Mouse (Mus musculus) heart, postnatal 0 days (tissue): ENCODE measurements around the gene Specc1. TPM values are rescaled to one million over a fixed set of nuclear protein-coding genes. Genes with fewer than 3 reads are reported as not detected.
A peak's percentile ranks its signal among the peaks of the same experiment; 100 is the strongest.

ENCODE experiments used
- ATAC-seq: fragments of 200-750 bp; cut with Nextera tagmentation; 2 replicates; pipeline ENCODE4 v1.8.0; 2017; ENCODE audit warnings: low read depth, moderate number of reproducible peaks, moderate library complexity; ENCODE audit not compliant: insufficient read depth
- DNase-seq: peaks from one replicate; pipeline ENCODE4 v3.0.0-alpha.2; 2016; ENCODE audit warnings: low spot score
- H3K27ac ChIP-seq: fragments of 300-500 bp; sonication (generic); 2 replicates; pipeline ENCODE4 v1.5.1; 2014; ENCODE audit warnings: low read depth, mild to moderate bottlenecking
- H3K27me3 ChIP-seq: fragments of 300-500 bp; sonication (generic); 2 replicates; pipeline ENCODE4 v1.6.1; 2014; ENCODE audit warnings: low read length, mixed read lengths; ENCODE audit not compliant: control insufficient read depth, insufficient read depth
- H3K36me3 ChIP-seq: fragments of 300-500 bp; sonication (generic); replicated peaks from 2 replicates; pipeline ENCODE4 v1.6.1; 2014; ENCODE audit warnings: low read length, mixed read lengths; ENCODE audit not compliant: control insufficient read depth, insufficient read depth
- H3K4me1 ChIP-seq: fragments of 300-500 bp; sonication (generic); 2 replicates; pipeline ENCODE4 v1.6.1; 2014; ENCODE audit warnings: antibody characterized with exemption; ENCODE audit not compliant: control insufficient read depth, insufficient read depth
- H3K4me2 ChIP-seq: fragments of 300-500 bp; sonication (generic); 2 replicates; pipeline ENCODE4 v1.6.1; 2014; ENCODE audit warnings: low read depth, mild to moderate bottlenecking, low read length, moderate library complexity
- H3K4me3 ChIP-seq: fragments of 300-500 bp; sonication (generic); 2 replicates; pipeline ENCODE4 v1.5.1; 2014; ENCODE audit warnings: low read depth, low read length
- H3K9ac ChIP-seq: fragments of 300-500 bp; sonication (generic); replicated peaks from 2 replicates; pipeline ENCODE4 v1.6.1; 2014; ENCODE audit warnings: low read depth, low read length, mixed read lengths
- H3K9me3 ChIP-seq: fragments of 300-500 bp; sonication (generic); replicated peaks from 2 replicates; pipeline ENCODE4 v1.6.1; 2016; ENCODE audit warnings: low read length; ENCODE audit not compliant: control insufficient read depth
- CTCF ChIP-seq: IDR thresholded peaks from 2 replicates; pipeline ENCODE4 v1.5.1; 2016; ENCODE audit warnings: antibody characterized with exemption, control low read depth, low read depth
- EP300 ChIP-seq: IDR thresholded peaks from 2 replicates; pipeline ENCODE4 v1.6.1; 2016; ENCODE audit warnings: antibody characterized with exemption, low read depth
- WGBS: fragments of 180-500 bp; shearing (Covaris S2); extraction: QIAGEN DNeasy Blood & Tissue Kit; methylation state at CpG from one replicate; pipeline ENCODE4 v1.1.7; 2014; 5-methylcytosine and 5-hydroxymethylcytosine counted together
- polyA plus RNA-seq: library from polyadenylated mRNA; unstranded; fragments of >200 nt; fragmentation: Nextera tagmentation; extraction: Ambion mirVana; gene quantifications from 2 replicates; pipeline ENCODE4 v1.2.1, GENCODE M21; 2015
- total RNA-seq: library from RNA; depleted of rRNA; stranded (reverse); fragments of >200 nt; gene quantifications from 2 replicates; pipeline ENCODE4 v1.2.3, GENCODE M21; 2014; ENCODE audit warnings: low replicate concordance

Specc1 gene
- total and polyA plus RNA-seq, 2 experiments from 2014 or later: 5.2 to 8.4 TPM

- no peak overlapping the region for H3K4me2 ChIP-seq
- no peak for TF ChIP-seq CTCF
- no peak for TF ChIP-seq EP300
- DNase-seq: no peak
- no peak for ATAC-seq
- no peaks in the 10 kb centered on the region for H3K36me3 ChIP-seq
- peaks cover 9% of the 10 kb centered on the region for H3K27me3 ChIP-seq
- H3K27ac ChIP-seq: no peak overlapping the region
- H3K9me3 ChIP-seq: no peaks in the 10 kb centered on the region
- H3K4me3 ChIP-seq: no peak overlapping the region
- 81% methylated on average over 8 of the region's 8 CpGs for WGBS
- H3K4me1 ChIP-seq: peaks cover 2% of the 10 kb centered on the region; the same call in 1 of the 2 replicates
- H3K9ac ChIP-seq: no peak overlapping the region
These were observed 287.3 kb downstream of the Specc1 start for GRCm38 (mm10) chr11:62243871-62244270.

GRCm38 (mm10) chr11:62244471-62244870, 287.9 kb downstream of the Specc1 start:
- Histone ChIP-seq H3K4me1 (peaks cover 8% of the 10 kb centered on the region), H3K9me3 (no peaks in the 10 kb centered on the region), H3K4me2 (no peak overlapping the region), H3K36me3 (no peaks in the 10 kb centered on the region), H3K4me3 (no peak overlapping the region), H3K9ac (no peak overlapping the region), H3K27ac (no peak overlapping the region), H3K27me3 (peaks cover 15% of the 10 kb centered on the region)
- TF ChIP-seq CTCF (no peak), EP300 (no peak)
- 82% methylated on average over 4 of the region's 4 CpGs for WGBS
- no peak for ATAC-seq
- no peak for DNase-seq

- WGBS: 33% methylated on average over 18 of the region's 18 CpGs
- H3K4me1 ChIP-seq: peaks cover 8% of the 10 kb centered on the region
- H3K4me3 ChIP-seq: peak overlapping the region; percentile 58
- H3K9me3 ChIP-seq: no peaks in the 10 kb centered on the region
- peaks cover 47% of the 10 kb centered on the region for H3K27me3 ChIP-seq
- no peak overlapping the region for H3K9ac ChIP-seq
- DNase-seq (no peak), ATAC-seq (no peak)
- peak overlapping the region; percentile 96 for H3K4me2 ChIP-seq
- no peak for TF ChIP-seq EP300
- TF ChIP-seq CTCF: no peak
- H3K27ac ChIP-seq: no peak overlapping the region
- no peaks in the 10 kb centered on the region for H3K36me3 ChIP-seq
These were observed 291.3 kb downstream of the Specc1 start for GRCm38 (mm10) chr11:62247759-62248400.

- TF ChIP-seq CTCF: no peak
- no peak for TF ChIP-seq EP300
- Histone ChIP-seq H3K27me3 (peaks cover 47% of the 10 kb centered on the region), H3K27ac (no peak within 1 kb of the TSS), H3K4me2 (peak within 1 kb of the TSS; percentile 96), H3K9ac (peak within 1 kb of the TSS; percentile 10; the same call in 1 of the 2 replicates), H3K4me1 (peaks cover 8% of the 10 kb centered on the region), H3K9me3 (no peaks in the 10 kb centered on the region), H3K4me3 (peak within 1 kb of the TSS; percentile 58), H3K36me3 (no peaks in the 10 kb centered on the region)
- peak; percentile 80 for ATAC-seq
- WGBS: under 1% methylated on average over 66 of the region's 69 CpGs
- peak; percentile 17 for DNase-seq
These were observed 292.1 kb downstream of the Specc1 start, which contains the start of gene Adora2b for GRCm38 (mm10) chr11:62248401-62249244. Gene Adora2b, plus strand, starts transcription at chr11:62248984.

- H3K4me1 ChIP-seq: peaks cover 8% of the 10 kb centered on the region
- no peak overlapping the region for H3K27ac ChIP-seq
- H3K4me2 ChIP-seq: peak overlapping the region; percentile 96
- no peak for DNase-seq
- TF ChIP-seq EP300: no peak
- TF ChIP-seq CTCF: no peak
- H3K36me3 ChIP-seq: no peaks in the 10 kb centered on the region
- H3K4me3 ChIP-seq: peak overlapping the region; percentile 58
- no peak; the same call in 1 of the 2 replicates for ATAC-seq
- 6% methylated on average over 35 of the region's 35 CpGs for WGBS
- H3K9me3 ChIP-seq: no peaks in the 10 kb centered on the region
- H3K27me3 ChIP-seq: peaks cover 47% of the 10 kb centered on the region
- H3K9ac ChIP-seq: peak overlapping the region; percentile 10; the same call in 1 of the 2 replicates
These were observed 292.9 kb downstream of the Specc1 start for GRCm38 (mm10) chr11:62249266-62250037.
